ENCODE assay signal across 27 mouse cellular contexts in genomic region chr6:102900407-102901110, GRCm38 (mm10).
DNase-seq lines count a peak whose midpoint lies in the region; ATAC-seq and TF ChIP-seq lines count a peak whose summit lies in the region.
"Had no signal": no experiment of that assay in that cellular context is flagged by ENCODE, and none has a peak within 500 bp of the region (broad histone marks: within the 10 kb centered on the region; RNA-seq: fewer than 3 reads in every experiment).

No protein-coding gene starts in this region.

- H3K27me3 ChIP-seq in MEL (ENCODE audit: control insufficient read depth in 1 of 2, insufficient read depth in 2 of 2, low read length in 2 of 2): no peaks in the 10 kb centered on the region
- H3K27me3 ChIP-seq in liver, embryonic 16.5 days (ENCODE audit: control insufficient read depth, insufficient read depth, low read depth, low read length): no peaks in the 10 kb centered on the region
- H3K27me3 ChIP-seq: heart, embryonic 15.5 days; hindbrain, embryonic 15.5 days; limb, embryonic 13.5 days; lung, embryonic 15.5 days had no signal

- H3K27ac ChIP-seq in MEL (ENCODE audit: control insufficient read depth, low read depth, low read length): no peak overlapping the region
- 0 out of 2 replicates have a peak overlapping the region, but pooled peaks have one; percentile 55 for H3K27ac ChIP-seq in liver, embryonic 16.5 days (ENCODE audit: low read length)
- H3K27ac ChIP-seq: embryonic facial prominence, embryonic 10.5 days; heart, embryonic 15.5 days; hindbrain, embryonic 15.5 days; limb, embryonic 13.5 days; lung, embryonic 15.5 days; macrophage had no signal

- H3K9ac ChIP-seq in MEL (ENCODE audit: control insufficient read depth, low read depth, low read length, poor library complexity, severe bottlenecking): no peak overlapping the region
- no peak overlapping the region for H3K9ac ChIP-seq in liver, embryonic 16.5 days (ENCODE audit: low read depth, low read length)
- H3K9ac ChIP-seq: forebrain, postnatal 0 days; heart, embryonic 15.5 days; hindbrain, embryonic 15.5 days; limb, embryonic 13.5 days; lung, embryonic 15.5 days had no signal

- no peak for TF ChIP-seq POLR2A in MEL (IDR thresholded peaks at IDR 0.05; ENCODE audit: control insufficient read depth in 1 of 2, insufficient read depth in 1 of 2, low read depth in 1 of 2, low read length in 2 of 2, poor library complexity in 1 of 2)

- DNase-seq in MEL (ENCODE audit: low read depth, low spot score): peak; percentile 60
- peak; percentile 20 for DNase-seq in MEL-GATA-1-ER (ENCODE audit: extremely low read depth, low read depth)
- DNase-seq in liver: peak; percentile 4
- DNase-seq in kidney, adult 11 months: no peak
- no peak for DNase-seq in adrenal gland, adult (ENCODE audit: inconsistent age in 2 of 2, low spot score in 1 of 2)
- DNase-seq in lung, adult 18-20 months: no peak
- DNase-seq: adrenal gland, postnatal 14 days; cerebellum, adult 11 months; cerebellum, adult 9-11 months; forebrain, postnatal 0 days; gastrocnemius, postnatal 25 days; heart, adult 18-20 months; heart, postnatal 4 days; kidney, postnatal 4 days; layer of hippocampus, adult 9-11 months; right cerebral cortex, postnatal 25 days; spleen, adult 18-20 months; thymus, adult 18-20 months; thymus, postnatal 36 days had no signal

- peaks cover 0 to 4% of the 10 kb centered on the region in 2 experiments; a peak in 1 of 4 replicates for H3K36me3 ChIP-seq in MEL (ENCODE audit: control insufficient read depth in 1 of 2, insufficient read depth in 2 of 2, low read length in 2 of 2)
- no peaks in the 10 kb centered on the region for H3K36me3 ChIP-seq in liver, embryonic 16.5 days (ENCODE audit: control insufficient read depth, insufficient read depth)
- H3K36me3 ChIP-seq: embryonic facial prominence, embryonic 10.5 days; heart, embryonic 15.5 days; hindbrain, embryonic 15.5 days; limb, embryonic 13.5 days; lung, embryonic 15.5 days had no signal

- ATAC-seq in liver, embryonic 16.5 days (ENCODE audit: low read depth): peak; percentile 100
- ATAC-seq: forebrain, postnatal 0 days had no signal

- no peaks in the 10 kb centered on the region for H3K9me3 ChIP-seq in MEL (replicated peaks; ENCODE audit: insufficient read depth, low read length)
- no peaks in the 10 kb centered on the region for H3K9me3 ChIP-seq in liver, embryonic 16.5 days (replicated peaks; ENCODE audit: control insufficient read depth, low read length)
- H3K9me3 ChIP-seq: embryonic facial prominence, embryonic 10.5 days; heart, embryonic 15.5 days; hindbrain, embryonic 15.5 days; limb, embryonic 13.5 days; lung, embryonic 15.5 days had no signal

- H3K4me2 ChIP-seq in liver, embryonic 16.5 days (ENCODE audit: low read depth, low read length): no peak overlapping the region
- H3K4me2 ChIP-seq: heart, embryonic 15.5 days; hindbrain, embryonic 15.5 days; limb, embryonic 13.5 days; lung, embryonic 15.5 days; midbrain, embryonic 11.5 days had no signal

- TF ChIP-seq CTCF in MEL (IDR thresholded peaks at IDR 0.05 in 2 of 3, conservative IDR thresholded peaks at IDR 0.05 in 1 of 3; ENCODE audit: control insufficient read depth in 1 of 3, insufficient read depth in 1 of 3, low read depth in 2 of 3, low read length in 3 of 3, poor library complexity in 1 of 3, severe bottlenecking in 1 of 3): no peak

- H3K4me3 ChIP-seq in MEL (ENCODE audit: control insufficient read depth in 1 of 2, insufficient read depth in 1 of 2, low read depth in 2 of 2, low read length in 2 of 2): no peak overlapping the region
- no peak overlapping the region for H3K4me3 ChIP-seq in liver, embryonic 16.5 days (ENCODE audit: low read depth, low read length)
- H3K4me3 ChIP-seq: embryonic facial prominence, embryonic 10.5 days; heart, embryonic 15.5 days; hindbrain, embryonic 15.5 days; limb, embryonic 13.5 days; lung, embryonic 15.5 days had no signal

- peak; percentile 81 to 87 for TF ChIP-seq EP300 in MEL (IDR thresholded peaks at IDR 0.05; ENCODE audit: low read depth in 1 of 2, low read length in 2 of 2)

- WGBS in liver, embryonic 16.5 days (ENCODE audit: insufficient replicate concordance): 13% methylated on average over 1 of the region's 1 CpGs

- no peaks in the 10 kb centered on the region for H3K79me2 ChIP-seq in MEL (ENCODE audit: control insufficient read depth, insufficient read depth, low read length, poor library complexity)

- no peak for TF ChIP-seq RAD21 in MEL (IDR thresholded peaks at IDR 0.05; ENCODE audit: low read depth, low read length)

- peaks cover 2 to 11% of the 10 kb centered on the region in 2 experiments; a peak in 3 of 4 replicates for H3K4me1 ChIP-seq in MEL (ENCODE audit: control insufficient read depth in 1 of 2, insufficient read depth in 2 of 2, low read length in 2 of 2)
- no peaks in the 10 kb centered on the region for H3K4me1 ChIP-seq in liver, embryonic 16.5 days (ENCODE audit: control insufficient read depth, low read depth, low read length)
- H3K4me1 ChIP-seq: heart, embryonic 15.5 days; hindbrain, embryonic 15.5 days; limb, embryonic 13.5 days; lung, embryonic 15.5 days had no signal

TF ChIP-seq in MEL, 35 proteins besides CTCF, POLR2A, EP300 and RAD21:
- TF ChIP-seq GATA1 (IDR thresholded peaks at IDR 0.05; ENCODE audit: low read depth, low read length) (peak; percentile 72), MXI1 (IDR thresholded peaks at IDR 0.05; ENCODE audit: low read depth, low read length) (peak; percentile 44; the same call in 1 of the 2 replicates), MAX (IDR thresholded peaks at IDR 0.05; ENCODE audit: low read length) (peak; percentile 47; the same call in 1 of the 2 replicates), ZNF384 (IDR thresholded peaks at IDR 0.05; ENCODE audit: low read depth, low read length) (no peak), E2F4 (IDR thresholded peaks at IDR 0.05; ENCODE audit: borderline replicate concordance, low read depth, low read length) (no peak), TAL1 (IDR thresholded peaks at IDR 0.05; ENCODE audit: low read length) (peak; percentile 64), BHLHE40 (IDR thresholded peaks at IDR 0.05; ENCODE audit: borderline replicate concordance, low read depth, low read length) (peak; percentile 80), MEF2A (IDR thresholded peaks at IDR 0.05; ENCODE audit: extremely low read depth, insufficient replicate concordance, low read depth, low read length, poor library complexity, severe bottlenecking) (peak; percentile 64; the same call in 1 of the 2 replicates), MAFK (IDR thresholded peaks at IDR 0.05; ENCODE audit: borderline replicate concordance, low read depth, low read length) (no peak), TCF12 (IDR thresholded peaks at IDR 0.05; ENCODE audit: low read depth, low read length) (peak; percentile 93), USF1 (IDR thresholded peaks at IDR 0.05; ENCODE audit: low read depth, low read length) (peak; percentile 78), ETS1 (IDR thresholded peaks at IDR 0.05; ENCODE audit: low read depth, low read length) (peak; percentile 78)
TF ChIP-seq in MEL: peak in this region for 9.

Comparison
In these comparisons a context has a peak if more than half of its experiments do, and no peak if none do; other contexts are left out.
1. DNase-seq: peak in MEL (single experiment), MEL-GATA-1-ER (single experiment) and liver (single experiment); none in kidney, adult 11 months (single experiment), adrenal gland, adult (0 of 2) and lung, adult 18-20 months (0 of 2).